Mouse (Mus musculus): ENCODE data around the gene Celf3.

- TF ChIP-seq CTCF (IDR thresholded peaks at IDR 0.05; ENCODE audit: extremely low read depth, insufficient read depth, low read length): no peak
- 0 out of 2 replicates have a peak, but pooled peaks have one; percentile 12 for TF ChIP-seq POLR2A (IDR thresholded peaks at IDR 0.05; ENCODE audit: extremely low read depth, insufficient read depth, low read length)
Observed at GRCm38 (mm10) chr3:94485922-94486321, 7.8 kb downstream of the Celf3 start.

Data from cortical plate, adult 2 months (tissue).